Mouse (Mus musculus) ZHBTc4 (cell line): ENCODE data around the gene Larp4.

Source experiments
- DNase-seq: peaks from one replicate; pipeline ENCODE4 v3.0.0-alpha.2; 2011; ENCODE audit warnings: low read depth, low spot score

Larp4 gene

GRCm38 (mm10) chr15:100057698-100058097 lies 87.8 kb downstream of the Larp4 start:
- DNase-seq = no peak

- DNase-seq = no peak
These were observed 88.3 kb downstream of the Larp4 start for GRCm38 (mm10) chr15:100058143-100058542.

- DNase-seq = no peak
These were observed 89.0 kb downstream of the Larp4 start for GRCm38 (mm10) chr15:100058912-100059311.

GRCm38 (mm10) chr15:100059626-100060311 lies 89.9 kb downstream of the Larp4 start:
- peak; percentile 72 for DNase-seq

GRCm38 (mm10) chr15:100060513-100061140 lies 90.8 kb downstream of the Larp4 start:
- no peak for DNase-seq

- no peak for DNase-seq
These were observed 91.5 kb downstream of the Larp4 start for GRCm38 (mm10) chr15:100061377-100061776.

- peak; percentile 66 for DNase-seq
These were observed 93.4 kb downstream of the Larp4 start for GRCm38 (mm10) chr15:100063229-100063773.
